Mouse (Mus musculus): Measurements from ENCODE around the gene Ifitm7. TPM values are rescaled to one million over a fixed set of nuclear protein-coding genes. Genes with fewer than 3 reads are reported as not detected.
"Not testable (repeated sequence)": the region's sequence is repeated elsewhere in the genome, so short reads cannot be mapped to it uniquely, and the experiment has no call there.

The Ifitm7 gene
- polyA plus RNA-seq, 2 experiments, result 0.08 to 0.09 TPM

- no peak overlapping the region for H3K9ac ChIP-seq (replicated peaks)
- WGBS (ENCODE audit: insufficient replicate concordance), result 44% methylated on average over 1 of the region's 1 CpGs
- H3K27me3 ChIP-seq (ENCODE audit: control insufficient read depth, insufficient read depth, low read length), result no peaks in the 10 kb centered on the region
- H3K4me2 ChIP-seq (ENCODE audit: low read depth), result no peak overlapping the region
- H3K36me3 ChIP-seq (replicated peaks; ENCODE audit: control insufficient read depth, insufficient read depth, low read depth), result no peaks in the 10 kb centered on the region
- H3K4me1 ChIP-seq (replicated peaks; ENCODE audit: control insufficient read depth in 2 of 2, insufficient read depth in 2 of 2, low read length in 1 of 2), result no peaks in the 10 kb centered on the region
- DNase-seq (ENCODE audit: low read depth in 3 of 3, low spot score in 3 of 3), result no peak
- no peaks in the 10 kb centered on the region for H3K9me3 ChIP-seq (ENCODE audit: control insufficient read depth, low read length)
- H3K4me3 ChIP-seq (ENCODE audit: insufficient read depth in 1 of 2, low read depth in 2 of 2, low read length in 2 of 2), result no peak overlapping the region
- ATAC-seq (ENCODE audit: insufficient read depth), result no peak
- no peak for TF ChIP-seq CTCF (IDR thresholded peaks at IDR 0.05; ENCODE audit: low read depth)
- no peak for TF ChIP-seq EP300 (IDR thresholded peaks at IDR 0.05; ENCODE audit: low read depth)
- H3K27ac ChIP-seq, result no peak overlapping the region
Observed at GRCm38 (mm10) chr16:13994502-13994901, 7.8 kb upstream of the Ifitm7 start.

- Histone ChIP-seq H3K9me3 (ENCODE audit: control insufficient read depth, low read length) (no peaks in the 10 kb centered on the region), H3K36me3 (replicated peaks; ENCODE audit: control insufficient read depth, insufficient read depth, low read depth) (no peaks in the 10 kb centered on the region), H3K4me1 (replicated peaks; ENCODE audit: control insufficient read depth in 2 of 2, insufficient read depth in 2 of 2, low read length in 1 of 2) (no peaks in the 10 kb centered on the region), H3K27ac (no peak overlapping the region), H3K4me3 (ENCODE audit: insufficient read depth in 1 of 2, low read depth in 2 of 2, low read length in 2 of 2) (no peak overlapping the region), H3K4me2 (ENCODE audit: low read depth) (no peak overlapping the region), H3K9ac (replicated peaks) (no peak overlapping the region), H3K27me3 (ENCODE audit: control insufficient read depth, insufficient read depth, low read length) (no peaks in the 10 kb centered on the region)
- DNase-seq (ENCODE audit: low read depth in 3 of 3, low spot score in 3 of 3) (no peak), ATAC-seq (ENCODE audit: insufficient read depth) (no peak)
- TF ChIP-seq EP300 (IDR thresholded peaks at IDR 0.05; ENCODE audit: low read depth), result no peak
- no peak for TF ChIP-seq CTCF (IDR thresholded peaks at IDR 0.05; ENCODE audit: low read depth)
- 54% methylated on average over 1 of the region's 1 CpGs for WGBS (ENCODE audit: insufficient replicate concordance)
Observed at GRCm38 (mm10) chr16:13994076-13994475, 7.4 kb upstream of the Ifitm7 start.

GRCm38 (mm10) chr16:13992518-13993248, 6.0 kb upstream of the Ifitm7 start:
- ATAC-seq (ENCODE audit: insufficient read depth) (no peak), DNase-seq (ENCODE audit: low read depth in 3 of 3, low spot score in 3 of 3) (no peak)
- Histone ChIP-seq H3K9me3 (ENCODE audit: control insufficient read depth, low read length) (no peaks in the 10 kb centered on the region), H3K4me2 (ENCODE audit: low read depth) (no peak overlapping the region), H3K27ac (no peak overlapping the region), H3K4me3 (ENCODE audit: insufficient read depth in 1 of 2, low read depth in 2 of 2, low read length in 2 of 2) (no peak overlapping the region), H3K9ac (replicated peaks) (no peak overlapping the region), H3K27me3 (ENCODE audit: control insufficient read depth, insufficient read depth, low read length) (no peaks in the 10 kb centered on the region), H3K36me3 (replicated peaks; ENCODE audit: control insufficient read depth, insufficient read depth, low read depth) (no peaks in the 10 kb centered on the region), H3K4me1 (replicated peaks; ENCODE audit: control insufficient read depth in 2 of 2, insufficient read depth in 2 of 2, low read length in 1 of 2) (no peaks in the 10 kb centered on the region; a peak in 1 of 4 replicates)
- TF ChIP-seq CTCF (IDR thresholded peaks at IDR 0.05; ENCODE audit: low read depth) (no peak), EP300 (IDR thresholded peaks at IDR 0.05; ENCODE audit: low read depth) (no peak)
- 59% methylated on average over 11 of the region's 11 CpGs for WGBS (ENCODE audit: insufficient replicate concordance)

- no peak for ATAC-seq (ENCODE audit: insufficient read depth)
- 54% methylated on average over 3 of the region's 3 CpGs for WGBS (ENCODE audit: insufficient replicate concordance)
- TF ChIP-seq CTCF (IDR thresholded peaks at IDR 0.05; ENCODE audit: low read depth) (no peak), EP300 (IDR thresholded peaks at IDR 0.05; ENCODE audit: low read depth) (no peak)
- Histone ChIP-seq H3K27me3 (ENCODE audit: control insufficient read depth, insufficient read depth, low read length) (no peaks in the 10 kb centered on the region), H3K9me3 (ENCODE audit: control insufficient read depth, low read length) (no peaks in the 10 kb centered on the region), H3K27ac (no peak overlapping the region), H3K4me2 (ENCODE audit: low read depth) (no peak overlapping the region; the same call in 1 of the 2 replicates), H3K4me3 (ENCODE audit: insufficient read depth in 1 of 2, low read depth in 2 of 2, low read length in 2 of 2) (no peak overlapping the region), H3K4me1 (replicated peaks; ENCODE audit: control insufficient read depth in 2 of 2, insufficient read depth in 2 of 2, low read length in 1 of 2) (no peaks in the 10 kb centered on the region; a peak in 1 of 4 replicates), H3K9ac (replicated peaks) (no peak overlapping the region), H3K36me3 (replicated peaks; ENCODE audit: control insufficient read depth, insufficient read depth, low read depth) (no peaks in the 10 kb centered on the region)
- no peak for DNase-seq (ENCODE audit: low read depth in 3 of 3, low spot score in 3 of 3)
Observed at GRCm38 (mm10) chr16:13986197-13986573, 503 bp downstream of the Ifitm7 start.

DNA sequence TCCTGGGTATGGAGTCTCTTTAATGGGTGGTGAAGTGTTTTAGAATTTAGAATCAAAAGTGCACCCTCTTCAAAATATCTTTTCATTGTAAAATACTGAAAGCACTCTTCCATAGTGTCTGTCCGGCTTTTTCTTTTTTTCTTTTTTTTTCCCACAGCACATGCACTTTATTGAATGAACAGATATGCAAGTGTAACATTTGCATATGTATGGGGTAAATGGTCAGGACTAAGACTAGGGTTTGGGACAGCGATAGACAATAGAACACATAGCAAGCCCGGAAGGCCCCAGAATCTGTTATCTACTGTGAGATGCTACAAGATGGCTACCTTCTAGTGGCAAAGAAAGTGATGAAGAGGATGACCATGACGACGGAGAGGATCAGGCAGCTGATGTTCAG, 3.5 kb downstream of the Ifitm7 start:
- H3K9ac ChIP-seq (replicated peaks), result no peak overlapping the region
- WGBS (ENCODE audit: insufficient replicate concordance), result 73% methylated on average over 5 of the region's 5 CpGs
- no peak overlapping the region for H3K27ac ChIP-seq
- H3K9me3 ChIP-seq (ENCODE audit: control insufficient read depth, low read length), result no peaks in the 10 kb centered on the region
- no peak overlapping the region for H3K4me3 ChIP-seq (ENCODE audit: insufficient read depth in 1 of 2, low read depth in 2 of 2, low read length in 2 of 2)
- TF ChIP-seq EP300 (IDR thresholded peaks at IDR 0.05; ENCODE audit: low read depth), result no peak
- no peak for TF ChIP-seq CTCF (IDR thresholded peaks at IDR 0.05; ENCODE audit: low read depth)
- no peak for DNase-seq (ENCODE audit: low read depth in 3 of 3, low spot score in 3 of 3)
- H3K27me3 ChIP-seq (ENCODE audit: control insufficient read depth, insufficient read depth, low read length), result no peaks in the 10 kb centered on the region
- ATAC-seq (ENCODE audit: insufficient read depth), result no peak
- H3K36me3 ChIP-seq (replicated peaks; ENCODE audit: control insufficient read depth, insufficient read depth, low read depth), result no peaks in the 10 kb centered on the region
- H3K4me2 ChIP-seq (ENCODE audit: low read depth), result no peak overlapping the region
- no peaks in the 10 kb centered on the region; a peak in 1 of 4 replicates for H3K4me1 ChIP-seq (replicated peaks; ENCODE audit: control insufficient read depth in 2 of 2, insufficient read depth in 2 of 2, low read length in 1 of 2)

GRCm38 (mm10) chr16:13981726-13982125, 5.0 kb downstream of the Ifitm7 start:
- not testable (repeated sequence) for H3K4me1 ChIP-seq (replicated peaks; ENCODE audit: control insufficient read depth in 2 of 2, insufficient read depth in 2 of 2, low read length in 1 of 2); ATAC-seq (ENCODE audit: insufficient read depth); H3K27ac ChIP-seq; H3K4me2 ChIP-seq (ENCODE audit: low read depth); H3K9me3 ChIP-seq (ENCODE audit: control insufficient read depth, low read length); H3K4me3 ChIP-seq (ENCODE audit: insufficient read depth in 1 of 2, low read depth in 2 of 2, low read length in 2 of 2); DNase-seq (ENCODE audit: low read depth in 3 of 3, low spot score in 3 of 3); H3K9ac ChIP-seq (replicated peaks); H3K36me3 ChIP-seq (replicated peaks; ENCODE audit: control insufficient read depth, insufficient read depth, low read depth); H3K27me3 ChIP-seq (ENCODE audit: control insufficient read depth, insufficient read depth, low read length)
- whole genome bisulfite sequencing (ENCODE audit: insufficient replicate concordance), result 54% methylated on average over 3 of the region's 3 CpGs

- H3K4me3 ChIP-seq (ENCODE audit: insufficient read depth in 1 of 2, low read depth in 2 of 2, low read length in 2 of 2); H3K27ac ChIP-seq; DNase-seq (ENCODE audit: low read depth in 3 of 3, low spot score in 3 of 3); H3K4me2 ChIP-seq (ENCODE audit: low read depth); ATAC-seq (ENCODE audit: insufficient read depth); H3K9me3 ChIP-seq (ENCODE audit: control insufficient read depth, low read length); H3K27me3 ChIP-seq (ENCODE audit: control insufficient read depth, insufficient read depth, low read length); H3K9ac ChIP-seq (replicated peaks); H3K4me1 ChIP-seq (replicated peaks; ENCODE audit: control insufficient read depth in 2 of 2, insufficient read depth in 2 of 2, low read length in 1 of 2); H3K36me3 ChIP-seq (replicated peaks; ENCODE audit: control insufficient read depth, insufficient read depth, low read depth): not testable (repeated sequence)
- 41% methylated on average over 1 of the region's 1 CpGs for WGBS (ENCODE audit: insufficient replicate concordance)
Observed at GRCm38 (mm10) chr16:13977026-13977425, 9.7 kb downstream of the Ifitm7 start.
